Mouse (Mus musculus) myocyte (in vitro differentiated cells): ENCODE measurements at regions not wholly inside any gene's neighbourhood (a gene's known extent, or its start where the extent isn't known, plus 50 kb on each side); places are given as distances from the start of the nearest gene placed in this dataset.

Source experiments
- H3K27me3 ChIP-seq: one replicate; pipeline ENCODE4 v1.6.1; 2011; ENCODE audit not compliant: control insufficient read depth, insufficient read depth, insufficient read length
- H3K36me3 ChIP-seq: one replicate; pipeline ENCODE4 v1.6.1; 2011; ENCODE audit not compliant: control insufficient read depth, insufficient read depth
- H3K4me2 ChIP-seq: one replicate; pipeline ENCODE4 v1.6.1; 2011; ENCODE audit warnings: low read depth, control low read depth
- H3K4me3 ChIP-seq: one replicate; pipeline ENCODE4 v1.5.1; 2011; ENCODE audit warnings: mild to moderate bottlenecking, control low read depth, moderate library complexity
- H3K79me2 ChIP-seq: one replicate; pipeline ENCODE4 v1.6.1; 2011; ENCODE audit not compliant: control insufficient read depth, insufficient read depth
- H3ac ChIP-seq: one replicate; pipeline ENCODE4 v1.6.1; 2011; ENCODE audit not compliant: control insufficient read depth, insufficient read length
- CEBPB ChIP-seq: IDR thresholded peaks from 2 replicates; pipeline ENCODE4 v1.6.1; 2011; ENCODE audit warnings: mild to moderate bottlenecking, moderate library complexity; ENCODE audit not compliant: poor library complexity, insufficient read depth, severe bottlenecking
- E2F4 ChIP-seq: IDR thresholded peaks from one replicate; pipeline ENCODE4 v1.6.1; 2011; ENCODE audit warnings: mild to moderate bottlenecking, control low read depth, moderate library complexity; ENCODE audit not compliant: insufficient read depth
- MAX ChIP-seq: IDR thresholded peaks from one replicate; pipeline ENCODE4 v1.6.1; 2011; ENCODE audit warnings: low read depth, mild to moderate bottlenecking, control low read depth
- MYOD1 ChIP-seq, 3 experiments: IDR thresholded peaks; one replicate each; pipeline ENCODE4 v1.6.1; 2011; ENCODE audit warnings: control low read depth in 2 of 3, low read depth in 2 of 3, mild to moderate bottlenecking in 2 of 3, moderate library complexity in 1 of 3; ENCODE audit not compliant: insufficient read length in 2 of 3, control insufficient read depth in 1 of 3
- MYOG ChIP-seq, 3 experiments: IDR thresholded peaks; one replicate each; pipeline ENCODE4 v1.6.1; 2011; ENCODE audit warnings: control low read depth in 2 of 3, low read depth in 2 of 3, mild to moderate bottlenecking in 2 of 3; ENCODE audit not compliant: insufficient read length in 2 of 3, control insufficient read depth in 1 of 3, insufficient read depth in 1 of 3
- POLR2A ChIP-seq: IDR thresholded peaks from one replicate; pipeline ENCODE4 v1.6.1; 2011; ENCODE audit warnings: low read depth, mild to moderate bottlenecking, control low read depth, moderate library complexity; ENCODE audit not compliant: insufficient read length
- POLR2AphosphoS2 ChIP-seq: IDR thresholded peaks from one replicate; pipeline ENCODE4 v1.6.1; 2011; ENCODE audit warnings: low read depth, control low read depth; ENCODE audit not compliant: insufficient read length
- REST ChIP-seq: IDR thresholded peaks from one replicate; pipeline ENCODE4 v1.6.1; 2011; ENCODE audit warnings: mild to moderate bottlenecking, control low read depth, moderate library complexity; ENCODE audit not compliant: insufficient read depth, insufficient read length
- SRF ChIP-seq: IDR thresholded peaks from one replicate; pipeline ENCODE4 v1.6.1; 2011; ENCODE audit warnings: low read depth; ENCODE audit not compliant: control insufficient read depth, insufficient read length
- TCF12 ChIP-seq: IDR thresholded peaks from one replicate; pipeline ENCODE4 v1.6.1; 2011; ENCODE audit warnings: mild to moderate bottlenecking, control low read depth; ENCODE audit not compliant: poor library complexity, insufficient read depth, severe bottlenecking
- TCF3 ChIP-seq: IDR thresholded peaks from one replicate; pipeline ENCODE4 v1.6.1; 2011; ENCODE audit warnings: low read depth, control low read depth; ENCODE audit not compliant: insufficient read length
- USF1 ChIP-seq: IDR thresholded peaks from one replicate; pipeline ENCODE4 v1.6.1; 2011; ENCODE audit warnings: low read depth, mild to moderate bottlenecking, control low read depth, moderate library complexity

DNA sequence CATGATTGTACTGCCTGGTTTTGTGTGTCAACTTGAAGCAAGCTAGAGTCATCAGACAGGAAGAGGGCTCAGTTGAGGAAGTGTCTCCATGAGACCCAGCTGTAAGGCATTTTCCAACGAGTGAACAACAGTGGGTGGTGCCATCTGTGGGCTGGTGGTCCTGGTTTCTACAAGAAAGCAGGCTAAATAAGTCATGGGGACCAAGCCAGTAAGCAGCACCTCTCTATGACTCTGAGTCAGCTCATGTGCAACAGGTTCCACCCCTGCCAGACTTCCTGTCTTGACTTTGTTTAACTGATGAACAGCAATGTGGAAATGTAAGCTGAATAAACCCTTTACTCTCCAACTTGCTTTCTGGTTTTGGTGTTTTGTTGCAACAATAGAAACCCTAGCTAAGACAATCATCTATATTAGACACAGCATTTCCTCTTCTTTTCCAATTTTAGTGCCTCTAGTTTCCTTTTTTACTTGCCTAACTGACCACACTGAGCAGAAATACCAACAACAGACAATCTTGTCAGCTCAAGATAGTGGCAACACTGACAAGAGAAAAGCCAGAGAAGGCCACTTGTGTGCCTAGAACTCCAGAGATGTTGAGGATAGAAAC is 231.5 kb upstream of the Ptger4 start:
- Histone ChIP-seq H3K36me3 (no peaks in the 10 kb centered on the region), H3K4me3 (no peak overlapping the region), H3K79me2 (no peaks in the 10 kb centered on the region), H3K27me3 (no peaks in the 10 kb centered on the region), H3ac (no peak overlapping the region), H3K4me2 (no peak overlapping the region)
- no peak for TF ChIP-seq MYOG (IDR thresholded peaks at IDR 0.05; ENCODE audit: control insufficient read depth in 1 of 3, insufficient read depth in 1 of 3, insufficient read length in 2 of 3, low read depth in 2 of 3)
- TF ChIP-seq TCF12: no peak
- TF ChIP-seq USF1: no peak
- no peak for TF ChIP-seq SRF
- no peak for TF ChIP-seq REST
- no peak for TF ChIP-seq CEBPB
- no peak for TF ChIP-seq E2F4
- TF ChIP-seq POLR2AphosphoS2: no peak
- TF ChIP-seq MAX: no peak
- TF ChIP-seq TCF3: no peak
- TF ChIP-seq MYOD1 (IDR thresholded peaks at IDR 0.05; ENCODE audit: control insufficient read depth in 1 of 3, insufficient read length in 2 of 3, low read depth in 2 of 3): no peak
- no peak for TF ChIP-seq POLR2A

DNA sequence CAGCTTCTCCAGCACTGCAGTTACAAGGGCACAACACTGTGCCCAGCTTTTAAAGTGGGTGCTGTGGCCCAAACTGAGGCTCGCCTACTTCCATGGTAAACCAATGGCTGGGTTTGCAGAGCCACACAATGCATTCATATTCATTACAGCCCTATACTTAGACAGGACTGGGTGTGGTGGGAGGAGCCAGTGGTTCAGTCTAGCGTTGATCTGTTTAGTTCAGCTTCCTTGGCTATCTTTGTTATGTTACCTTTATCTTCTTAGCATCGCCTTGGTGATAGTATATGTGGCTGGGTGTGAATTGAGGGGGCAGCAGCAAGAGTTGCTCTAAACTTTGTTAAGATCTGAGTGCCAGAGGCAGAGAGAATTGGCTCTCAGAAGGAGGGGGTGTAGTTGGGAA is 249.3 kb upstream of the Ptger4 start:
- no peaks in the 10 kb centered on the region for H3K79me2 ChIP-seq
- no peak for TF ChIP-seq MYOG (IDR thresholded peaks at IDR 0.05; ENCODE audit: control insufficient read depth in 1 of 3, insufficient read depth in 1 of 3, insufficient read length in 2 of 3, low read depth in 2 of 3)
- TF ChIP-seq MYOD1 (IDR thresholded peaks at IDR 0.05; ENCODE audit: control insufficient read depth in 1 of 3, insufficient read length in 2 of 3, low read depth in 2 of 3): no peak
- no peak for TF ChIP-seq USF1
- no peak for TF ChIP-seq MAX
- TF ChIP-seq SRF: no peak
- TF ChIP-seq TCF3: no peak
- no peak for TF ChIP-seq CEBPB
- no peak for TF ChIP-seq TCF12
- no peak for TF ChIP-seq POLR2A
- no peak for TF ChIP-seq REST
- TF ChIP-seq POLR2AphosphoS2: no peak
- TF ChIP-seq E2F4: no peak
- no peaks in the 10 kb centered on the region for H3K27me3 ChIP-seq
- no peaks in the 10 kb centered on the region for H3K36me3 ChIP-seq
- no peak overlapping the region for H3ac ChIP-seq
- no peak overlapping the region for H3K4me3 ChIP-seq
- no peak overlapping the region for H3K4me2 ChIP-seq

DNA sequence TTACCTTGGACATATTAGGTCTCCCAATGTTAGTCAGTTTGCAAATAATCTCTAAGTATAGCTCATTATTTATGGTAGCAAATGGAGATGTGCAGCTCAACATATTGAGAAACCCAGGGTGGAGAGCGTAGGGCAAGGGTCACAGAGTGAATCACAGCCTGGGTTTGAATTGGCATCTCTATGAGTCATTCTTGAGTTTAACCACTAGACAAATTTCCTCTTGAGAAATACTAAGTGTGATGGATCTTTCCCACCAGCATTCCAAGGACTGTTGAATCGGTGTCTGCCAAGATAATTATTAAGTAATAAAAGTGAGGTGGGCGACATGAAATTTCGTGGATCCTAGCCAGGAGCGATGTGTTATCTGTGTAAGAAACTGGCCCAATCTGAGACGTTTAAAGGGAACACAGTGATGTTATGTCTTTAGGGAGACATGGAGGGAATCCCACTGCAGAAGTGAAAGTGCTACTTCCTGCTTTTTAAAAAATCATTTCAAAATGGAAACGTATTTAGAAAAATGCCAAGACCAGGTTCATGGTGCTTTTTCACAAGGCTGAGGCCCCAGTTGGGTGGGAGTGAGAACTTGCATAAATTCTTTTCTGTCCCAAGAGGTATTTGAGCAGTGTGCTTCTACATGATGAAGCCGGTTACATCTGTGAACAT is 251.3 kb upstream of the Ptger4 start:
- no peak overlapping the region for H3ac ChIP-seq
- H3K4me2 ChIP-seq: peak overlapping the region; percentile 68
- H3K79me2 ChIP-seq: no peaks in the 10 kb centered on the region
- no peak overlapping the region for H3K4me3 ChIP-seq
- H3K36me3 ChIP-seq: no peaks in the 10 kb centered on the region
- no peaks in the 10 kb centered on the region for H3K27me3 ChIP-seq
- peak; percentile 95 for TF ChIP-seq CEBPB
- TF ChIP-seq USF1: no peak

DNA sequence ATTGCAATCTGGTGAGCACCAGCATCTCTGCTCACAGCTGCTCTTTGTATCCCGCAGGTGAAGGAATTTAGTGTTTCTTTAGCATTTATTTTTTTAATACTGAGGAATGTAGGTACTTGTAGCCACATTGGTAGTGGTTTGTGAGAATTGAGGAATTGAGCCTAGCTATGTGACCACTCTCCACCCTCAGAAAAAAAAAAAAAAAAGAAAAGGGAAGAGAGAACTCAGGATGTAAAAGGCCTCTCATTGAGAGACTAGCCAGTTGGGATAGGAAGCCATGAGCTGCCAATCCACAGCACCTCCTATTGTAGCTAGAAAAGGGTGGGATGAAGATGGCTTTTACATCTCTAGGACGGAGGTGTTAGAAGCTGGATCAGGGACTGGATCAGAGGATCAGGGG is 252.0 kb upstream of the Ptger4 start:
- Histone ChIP-seq H3K79me2 (no peaks in the 10 kb centered on the region), H3K36me3 (no peaks in the 10 kb centered on the region), H3K4me2 (peak overlapping the region; percentile 68), H3K27me3 (no peaks in the 10 kb centered on the region), H3ac (no peak overlapping the region), H3K4me3 (no peak overlapping the region)
- TF ChIP-seq USF1: no peak
- no peak for TF ChIP-seq TCF3
- TF ChIP-seq CEBPB: no peak
- TF ChIP-seq MYOD1 (IDR thresholded peaks at IDR 0.05; ENCODE audit: control insufficient read depth in 1 of 3, insufficient read length in 2 of 3, low read depth in 2 of 3): no peak
- TF ChIP-seq SRF: no peak

DNA sequence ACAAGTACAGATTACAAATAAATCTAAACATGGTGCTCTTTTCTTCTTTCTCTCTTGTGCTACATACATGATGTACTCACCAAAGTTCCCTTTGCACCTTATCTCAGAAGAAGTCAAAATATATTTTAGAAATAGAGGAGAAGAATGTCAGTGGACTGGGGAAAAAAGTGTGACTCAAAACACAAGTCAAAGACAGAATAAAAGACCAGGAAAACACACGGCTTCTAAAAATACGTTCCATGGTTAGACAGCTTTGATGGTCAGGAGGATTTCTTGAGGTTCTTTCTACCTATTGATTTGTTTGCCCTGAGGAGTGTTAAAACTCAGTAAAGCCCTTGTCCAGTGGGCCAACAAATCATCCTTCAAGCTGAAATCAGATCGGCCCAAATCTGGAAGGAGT is 260.5 kb upstream of the Ptger4 start:
- Histone ChIP-seq H3K4me2 (no peak overlapping the region), H3K36me3 (no peaks in the 10 kb centered on the region), H3K4me3 (no peak overlapping the region), H3K27me3 (no peaks in the 10 kb centered on the region), H3ac (no peak overlapping the region), H3K79me2 (no peaks in the 10 kb centered on the region)
- TF ChIP-seq MAX (no peak), CEBPB (no peak), SRF (no peak), TCF12 (no peak), TCF3 (no peak), MYOD1 (IDR thresholded peaks at IDR 0.05; ENCODE audit: control insufficient read depth in 1 of 3, insufficient read length in 2 of 3, low read depth in 2 of 3) (no peak), USF1 (no peak), REST (no peak), POLR2A (no peak), POLR2AphosphoS2 (no peak), MYOG (IDR thresholded peaks at IDR 0.05; ENCODE audit: control insufficient read depth in 1 of 3, insufficient read depth in 1 of 3, insufficient read length in 2 of 3, low read depth in 2 of 3) (no peak), E2F4 (no peak)
